Mouse (Mus musculus) mouse trophoblast stem cell (cell line): Measurements from ENCODE around the gene Ndufs4.
"Not testable (repeated sequence)": the region's sequence is repeated elsewhere in the genome, so short reads cannot be mapped to it uniquely, and the experiment has no call there.

Experiments
- in situ Hi-C, 2 experiments: fragments of 300-500 bp; cut with MseI, MboI; formaldehyde crosslinking; loops; 2 replicates in 1 of 2; 3 replicates in 1 of 2; pipeline ENCODE4 v1.15.1; 2025

Ndufs4 gene

GRCm38 (mm10) chr13:114343001-114343400 is 45.1 kb downstream of the Ndufs4 start:
- in situ Hi-C loops: no loop called here

- in situ Hi-C loops: no loop called here
Measured at GRCm38 (mm10) chr13:114319835-114320389, 68.1 kb downstream of the Ndufs4 start.

DNA sequence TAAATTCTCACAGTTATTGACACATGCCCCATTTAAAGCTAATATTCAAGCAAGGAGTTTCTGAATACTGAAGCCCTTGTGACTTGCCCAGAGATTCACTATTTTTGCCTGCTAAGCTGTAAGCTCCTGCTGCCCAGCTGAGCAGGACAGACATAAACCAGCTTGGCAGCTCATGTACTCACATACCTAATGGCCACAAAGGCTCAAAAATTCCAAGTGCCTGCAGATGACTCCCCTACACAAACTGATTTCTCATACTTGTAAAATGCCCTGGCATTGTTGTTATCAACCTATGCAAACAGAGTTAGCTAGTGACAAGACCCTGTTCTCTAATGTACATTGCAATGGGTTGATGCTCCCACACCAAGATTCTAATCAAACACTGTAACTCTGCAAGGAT is 68.9 kb downstream of the Ndufs4 start:
- in situ Hi-C loops: no loop called here

DNA sequence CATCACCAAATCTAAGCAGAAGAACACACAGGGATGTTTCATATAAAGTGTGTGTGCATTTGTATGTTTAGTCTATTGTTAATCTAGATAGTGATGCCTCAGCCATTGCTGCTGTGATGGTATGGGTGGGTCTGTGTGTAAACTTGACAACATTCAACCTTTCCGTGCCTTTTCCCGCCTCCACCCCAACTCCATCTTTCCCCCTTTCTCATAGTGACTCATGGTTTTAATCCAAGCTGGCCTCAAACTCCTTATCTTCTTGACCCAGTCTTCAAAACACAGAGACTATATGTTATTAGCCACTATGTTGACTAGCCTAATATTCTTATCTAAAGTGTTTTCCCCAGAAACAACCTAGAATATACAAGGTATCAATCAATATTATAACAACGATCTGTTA is 72.7 kb downstream of the Ndufs4 start:
- in situ Hi-C loops: no loop called here

DNA sequence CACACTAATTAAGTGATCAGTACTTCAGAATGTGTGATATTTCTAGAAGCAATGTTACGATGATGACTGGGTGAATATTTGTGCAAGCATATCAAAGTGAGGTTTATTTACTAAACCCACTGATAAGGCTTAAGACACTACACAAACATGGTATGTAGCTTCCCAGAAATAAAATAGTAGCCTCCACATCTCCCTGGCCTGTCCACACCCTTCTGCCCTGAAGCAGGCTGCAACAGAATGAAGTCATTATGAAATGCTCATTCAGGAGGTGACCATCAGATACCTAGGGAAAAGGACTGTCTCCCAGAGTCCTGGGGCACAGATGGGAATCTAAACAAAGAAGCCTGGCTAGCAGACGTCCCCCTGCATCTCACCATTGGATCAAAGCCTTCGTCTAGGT is 73.1 kb downstream of the Ndufs4 start:
- in situ Hi-C loops: no loop called here

DNA sequence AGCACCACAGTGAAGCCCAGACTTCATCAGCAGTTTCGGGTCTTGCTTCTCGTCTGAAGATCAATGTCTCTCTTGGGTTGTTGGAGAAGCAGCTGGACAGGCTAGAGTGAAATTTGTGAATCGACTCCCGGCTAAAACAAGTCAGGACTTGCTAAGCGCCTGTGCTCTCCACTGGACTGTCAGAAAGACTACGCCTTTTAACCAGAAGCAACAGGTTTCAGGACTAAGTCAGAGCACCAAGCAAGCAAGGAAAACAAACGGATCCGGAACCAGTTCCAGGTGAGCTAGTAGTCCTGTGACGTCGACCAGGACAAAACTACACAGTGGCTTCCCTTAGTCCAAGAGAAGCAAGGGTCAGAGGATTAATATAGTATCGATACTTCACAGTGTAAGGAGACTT is 77.5 kb downstream of the Ndufs4 start:
- in situ Hi-C loops: no loop called here

GRCm38 (mm10) chr13:114304684-114305083 is 83.4 kb downstream of the Ndufs4 start:
- in situ Hi-C loops: no loop called here

DNA sequence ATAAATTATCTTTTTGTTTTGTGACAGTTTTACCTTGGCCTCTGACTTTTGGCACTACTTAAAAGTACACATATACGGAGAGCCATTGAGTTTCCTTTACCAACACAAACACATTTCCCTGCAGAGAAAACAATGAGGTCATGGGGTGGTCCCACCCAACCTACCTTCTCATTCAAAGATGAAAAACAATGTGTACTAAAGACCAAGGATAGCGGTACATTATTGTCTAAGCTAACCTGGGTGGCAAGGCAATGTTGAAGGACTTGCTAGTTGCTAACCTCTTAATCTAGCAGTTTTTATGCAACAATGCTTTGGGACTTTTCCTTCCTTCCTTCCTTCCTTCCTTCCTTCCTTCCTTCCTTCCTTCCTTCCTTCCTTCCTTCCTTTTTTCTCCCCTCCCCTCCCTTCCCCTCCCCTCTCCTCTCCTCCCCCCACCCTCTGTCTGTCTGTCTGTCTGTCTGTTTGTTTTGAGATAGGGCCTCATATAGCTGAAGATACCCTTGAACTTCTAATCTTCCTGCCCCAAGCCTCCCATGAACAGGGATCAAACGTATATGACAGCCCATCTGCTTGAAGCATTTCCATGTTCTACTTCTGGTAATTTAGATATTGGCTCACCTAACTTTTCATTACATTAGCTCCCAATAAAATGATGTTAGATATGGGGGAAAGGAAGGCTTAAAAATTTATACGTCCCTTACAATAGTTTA is 84.4 kb downstream of the Ndufs4 start:
- in situ Hi-C loops: no loop called here

- in situ Hi-C loops: no loop called here
Measured at GRCm38 (mm10) chr13:114297761-114298160, 90.3 kb downstream of the Ndufs4 start.

DNA sequence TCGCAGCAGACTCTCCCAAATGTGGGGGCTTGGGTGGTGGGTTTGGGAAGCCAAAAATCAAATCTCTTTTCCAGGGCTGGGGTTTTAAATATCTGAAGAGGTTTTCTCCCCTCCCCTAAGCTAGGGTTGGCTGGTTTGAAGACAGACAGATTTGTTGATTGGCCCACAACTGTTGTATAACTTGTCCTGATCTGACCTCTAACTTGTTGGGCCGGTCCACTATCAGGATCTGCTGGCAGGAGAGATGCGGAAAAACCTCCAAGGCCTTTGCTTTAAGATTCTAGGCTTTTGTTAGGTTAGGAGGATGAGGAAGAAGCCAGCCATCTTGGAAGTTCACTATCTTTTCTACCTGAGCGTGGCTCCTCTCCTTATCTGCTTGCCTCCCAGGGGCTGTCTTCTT is 91.5 kb downstream of the Ndufs4 start:
- in situ Hi-C loops: no loop called here

DNA sequence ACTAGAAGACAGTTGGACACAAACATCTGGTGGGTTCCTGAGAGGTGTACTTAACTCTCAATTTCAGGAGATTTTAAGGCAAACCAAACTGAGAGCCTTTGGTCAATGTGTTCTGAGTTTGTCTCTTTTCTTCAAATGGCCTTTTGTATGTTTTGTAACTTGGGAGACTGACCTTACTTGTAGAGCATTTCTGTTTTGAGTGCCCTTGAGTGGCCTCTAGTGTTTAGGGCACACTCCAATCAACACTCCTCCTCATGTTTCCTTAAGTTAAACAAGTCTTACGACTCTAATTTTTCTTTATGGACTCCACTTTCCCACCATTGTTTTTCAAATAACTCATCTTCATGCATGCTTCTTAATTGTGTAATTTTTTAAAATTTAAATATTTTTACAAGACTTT is 98.6 kb downstream of the Ndufs4 start:
- in situ Hi-C loops: no loop called here

DNA sequence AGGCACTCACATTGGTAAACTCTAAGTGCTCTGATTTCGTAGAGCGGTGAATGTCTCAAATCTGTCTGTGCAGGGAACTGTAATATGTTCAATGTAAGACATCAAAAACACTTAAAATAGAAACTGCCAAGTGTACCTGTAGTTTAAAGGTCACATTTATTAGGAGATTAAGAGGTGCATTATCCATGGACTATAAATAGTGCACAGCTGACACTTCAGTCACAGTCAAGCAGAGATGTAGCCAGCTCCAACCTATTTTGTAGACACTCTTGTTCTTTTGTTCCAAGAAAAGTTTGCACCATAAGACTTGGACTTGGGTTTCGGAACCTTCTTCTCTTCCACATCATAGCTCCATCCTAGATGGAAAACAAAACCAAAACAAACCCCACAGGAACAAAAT is 99.5 kb downstream of the Ndufs4 start:
- in situ Hi-C loops: no loop called here

DNA sequence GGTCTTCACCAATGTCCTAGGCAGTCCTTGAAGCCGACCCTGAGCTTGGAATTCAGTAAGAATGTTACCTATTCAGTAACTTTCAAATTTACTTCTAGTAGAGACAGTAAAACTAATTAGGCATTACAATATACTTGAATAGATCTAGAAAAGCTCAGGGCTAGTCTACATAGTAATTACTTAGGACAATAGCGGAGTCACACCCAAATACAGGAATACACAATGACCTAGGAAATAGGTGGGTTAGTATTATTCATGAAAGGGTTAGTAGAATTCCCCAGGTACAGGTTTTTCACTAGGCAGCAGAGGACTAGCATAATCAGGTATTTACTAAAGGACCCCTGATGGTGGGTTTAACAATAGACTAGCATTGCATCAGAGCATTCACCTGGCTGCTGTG is 109.4 kb downstream of the Ndufs4 start:
- in situ Hi-C loops: not testable (repeated sequence)

GRCm38 (mm10) chr13:114277277-114277676 is 110.8 kb downstream of the Ndufs4 start:
- in situ Hi-C loops: no loop called here

DNA sequence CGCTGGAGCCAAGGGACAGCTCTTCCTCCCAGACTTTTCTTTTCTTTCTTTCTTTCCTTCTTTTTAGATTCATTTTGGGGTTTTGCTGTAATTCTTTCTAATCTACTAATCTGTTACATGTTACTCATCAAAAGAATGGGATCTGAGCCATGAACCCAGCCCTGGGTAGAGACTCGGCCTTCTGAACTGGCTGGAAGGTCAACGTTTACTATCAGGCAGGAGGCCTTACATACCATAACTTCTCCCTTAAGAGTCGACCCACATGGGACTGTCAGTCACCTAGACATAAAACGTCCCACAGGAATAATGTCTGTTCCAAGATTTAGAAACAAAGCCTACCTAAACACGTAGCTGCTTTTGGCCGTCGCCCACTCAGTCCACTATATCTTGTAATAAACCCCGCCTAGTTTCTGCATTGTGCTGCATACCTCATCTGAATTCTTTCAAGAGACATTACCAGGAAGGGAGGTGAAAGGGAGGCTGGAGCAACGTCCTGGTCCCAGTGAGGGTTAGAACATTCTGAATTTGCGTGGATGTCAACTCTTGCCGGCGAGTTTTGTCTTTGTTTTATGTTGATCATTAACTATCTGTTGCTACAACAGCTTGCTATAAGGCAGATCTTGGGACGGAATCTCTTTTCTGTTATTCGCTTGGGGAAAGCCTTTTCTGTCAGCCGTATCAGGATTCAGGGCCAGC is 116.5 kb downstream of the Ndufs4 start:
- in situ Hi-C loops: no loop called here

- in situ Hi-C loops: no loop called here
Measured at GRCm38 (mm10) chr13:114267741-114268140, 120.3 kb downstream of the Ndufs4 start.

DNA sequence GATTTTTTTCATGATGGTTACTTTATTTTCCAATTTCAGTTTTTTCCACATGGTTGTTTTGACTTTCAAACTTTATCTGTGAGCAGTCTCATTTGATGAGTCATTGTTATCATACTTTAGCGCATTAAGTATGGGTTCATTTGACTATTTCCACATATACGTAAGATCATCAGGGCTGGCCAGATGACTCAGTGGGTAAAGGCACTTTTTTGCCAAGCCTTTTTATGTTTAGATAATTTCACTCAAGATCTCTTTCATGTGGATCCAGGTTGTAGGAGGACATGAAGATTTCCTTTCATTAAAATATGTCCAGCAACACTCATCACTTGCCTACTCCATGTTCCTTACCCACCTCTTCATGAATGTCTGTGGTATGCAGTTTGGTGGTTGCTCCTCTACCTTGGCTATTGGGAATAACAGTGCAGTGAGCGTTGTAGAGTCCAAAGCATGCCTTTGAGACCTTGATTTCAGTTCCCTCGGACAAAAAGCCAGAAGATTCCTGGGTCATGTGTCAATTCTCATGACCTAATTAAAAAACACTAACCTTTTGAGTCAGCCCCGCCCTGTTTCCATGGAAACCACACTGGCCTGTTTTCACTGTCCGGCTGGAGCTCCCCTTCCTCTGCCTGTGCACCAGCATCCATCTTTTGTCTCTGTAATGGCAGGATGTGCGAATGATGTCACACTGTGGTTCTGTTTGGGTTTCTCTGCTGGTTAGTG is 127.4 kb downstream of the Ndufs4 start:
- in situ Hi-C loops: no loop called here

DNA sequence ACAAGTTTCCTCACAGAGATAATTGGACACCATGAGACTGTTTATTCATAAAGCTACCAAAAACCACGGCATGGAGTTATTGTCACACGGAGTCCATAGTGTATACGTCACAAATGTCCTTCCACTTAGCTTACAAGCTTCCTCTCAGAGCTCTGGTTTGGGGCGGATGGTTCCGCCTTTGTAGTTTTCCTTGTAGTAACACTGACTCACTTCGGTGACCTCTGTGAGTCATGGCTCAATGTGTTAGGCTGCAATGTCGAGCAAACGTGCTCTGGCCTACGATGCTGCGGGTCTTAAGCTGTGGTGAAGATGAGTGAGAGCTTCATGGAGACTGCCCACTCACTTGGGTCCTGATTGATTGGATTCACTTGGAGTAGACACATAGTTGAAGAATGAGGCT is 133.4 kb downstream of the Ndufs4 start:
- in situ Hi-C loops: no loop called here
